Mouse (Mus musculus) lung, postnatal 0 days (tissue): ENCODE measurements around the gene Fbxo9. TPM values are rescaled to one million over a fixed set of nuclear protein-coding genes. Genes with fewer than 3 reads are reported as not detected.

Experiments
- ATAC-seq: fragments of 200-750 bp; cut with Nextera tagmentation; 2 replicates; pipeline ENCODE4 v1.8.0; 2017; ENCODE audit warnings: moderate library complexity
- DNase-seq: peaks from one replicate; pipeline ENCODE4 v3.0.0-alpha.2; 2016; ENCODE audit warnings: low spot score
- H3K27ac ChIP-seq: fragments of 300-500 bp; sonication (generic); 2 replicates; pipeline ENCODE4 v1.5.1; 2014; ENCODE audit warnings: antibody characterized with exemption, mild to moderate bottlenecking, low read length, mixed read lengths
- H3K27me3 ChIP-seq: fragments of 300-500 bp; sonication (generic); replicated peaks from 2 replicates; pipeline ENCODE4 v1.6.1; 2014; ENCODE audit warnings: low read length, mixed read lengths; ENCODE audit not compliant: insufficient read depth
- H3K36me3 ChIP-seq: fragments of 300-500 bp; sonication (generic); 2 replicates; pipeline ENCODE4 v1.6.1; 2014; ENCODE audit warnings: low read length, mixed read lengths; ENCODE audit not compliant: insufficient read depth
- H3K4me1 ChIP-seq: fragments of 300-500 bp; sonication (generic); 2 replicates; pipeline ENCODE4 v1.6.1; 2014; ENCODE audit warnings: antibody characterized with exemption, low read depth, low read length, mixed read lengths; ENCODE audit not compliant: insufficient read depth
- H3K4me2 ChIP-seq: fragments of 300-500 bp; sonication (generic); replicated peaks from 2 replicates; pipeline ENCODE4 v1.6.1; 2014; ENCODE audit warnings: low read depth, mild to moderate bottlenecking, low read length, moderate library complexity, mixed read lengths
- H3K4me3 ChIP-seq: fragments of 300-500 bp; sonication (generic); 2 replicates; pipeline ENCODE4 v1.5.1; 2014; ENCODE audit warnings: low read depth, low read length
- H3K9ac ChIP-seq: fragments of 300-500 bp; sonication (generic); replicated peaks from 2 replicates; pipeline ENCODE4 v1.6.1; 2014; ENCODE audit warnings: low read depth, mild to moderate bottlenecking
- H3K9me3 ChIP-seq: fragments of 300-500 bp; sonication (generic); 2 replicates; pipeline ENCODE4 v1.6.1; 2016; ENCODE audit warnings: low read length, mixed read lengths
- CTCF ChIP-seq: IDR thresholded peaks from 2 replicates; pipeline ENCODE4 v1.5.1; 2016; ENCODE audit warnings: antibody characterized with exemption, mild to moderate bottlenecking
- EP300 ChIP-seq: IDR thresholded peaks from 2 replicates; pipeline ENCODE4 v1.6.1; 2016; ENCODE audit warnings: antibody characterized with exemption, mild to moderate bottlenecking, control low read depth
- WGBS: fragments of 180-500 bp; shearing (Covaris S2); extraction: QIAGEN DNeasy Blood & Tissue Kit; methylation state at CpG from one replicate; pipeline ENCODE4 v1.1.7; 2014; 5-methylcytosine and 5-hydroxymethylcytosine counted together
- polyA plus RNA-seq: library from polyadenylated mRNA; unstranded; fragments of >200 nt; fragmentation: Nextera tagmentation; extraction: Ambion mirVana; gene quantifications from 2 replicates; pipeline ENCODE4 v1.2.1, GENCODE M21; 2015

Gene Fbxo9
- polyA plus RNA-seq, 1 experiment from 2014 or later = 59.9 TPM

- WGBS = 83% methylated on average over 7 of the region's 7 CpGs
- no peaks in the 10 kb centered on the region for H3K27me3 ChIP-seq
- ATAC-seq (no peak), DNase-seq (no peak)
- H3K9me3 ChIP-seq = no peaks in the 10 kb centered on the region
- H3K9ac ChIP-seq = no peak overlapping the region
- no peak overlapping the region for H3K4me3 ChIP-seq
- TF ChIP-seq EP300 (no peak), CTCF (no peak)
- H3K36me3 ChIP-seq = no peaks in the 10 kb centered on the region
- H3K27ac ChIP-seq = 0 out of 2 replicates have a peak overlapping the region, but pooled peaks have one; percentile 87
- H3K4me2 ChIP-seq = no peak overlapping the region
- peaks cover 4% of the 10 kb centered on the region; the same call in 1 of the 2 replicates for H3K4me1 ChIP-seq
These were observed 14.3 kb upstream of the Fbxo9 start for GRCm38 (mm10) chr9:78122939-78123712.

GRCm38 (mm10) chr9:78121985-78122384, 13.1 kb upstream of the Fbxo9 start:
- no peak overlapping the region for H3K4me3 ChIP-seq
- no peaks in the 10 kb centered on the region for H3K9me3 ChIP-seq
- no peak for DNase-seq
- peaks cover 4% of the 10 kb centered on the region; the same call in 1 of the 2 replicates for H3K4me1 ChIP-seq
- H3K9ac ChIP-seq = 0 out of 2 replicates have a peak overlapping the region, but pooled peaks have one; percentile 3
- no peaks in the 10 kb centered on the region for H3K27me3 ChIP-seq
- no peaks in the 10 kb centered on the region for H3K36me3 ChIP-seq
- H3K4me2 ChIP-seq = no peak overlapping the region
- peak; percentile 32 for ATAC-seq
- TF ChIP-seq CTCF (no peak), EP300 (no peak)
- H3K27ac ChIP-seq = peak overlapping the region; percentile 87
- 60% methylated on average over 6 of the region's 6 CpGs for WGBS

- peak; percentile 86 for ATAC-seq
- TF ChIP-seq EP300 (peak; percentile 98), CTCF (no peak)
- Histone ChIP-seq H3K4me2 (0 out of 2 replicates have a peak overlapping the region, but pooled peaks have one; percentile 9), H3K4me1 (peaks cover 4% of the 10 kb centered on the region; the same call in 1 of the 2 replicates), H3K9me3 (no peaks in the 10 kb centered on the region), H3K27ac (peak overlapping the region; percentile 87), H3K27me3 (no peaks in the 10 kb centered on the region), H3K4me3 (no peak overlapping the region), H3K9ac (0 out of 2 replicates have a peak overlapping the region, but pooled peaks have one; percentile 3), H3K36me3 (no peaks in the 10 kb centered on the region)
- WGBS = 49% methylated on average over 8 of the region's 8 CpGs
- peak; percentile 96 for DNase-seq
These were observed 12.5 kb upstream of the Fbxo9 start for GRCm38 (mm10) chr9:78121358-78121757.

- no peak overlapping the region for H3K9ac ChIP-seq
- H3K27ac ChIP-seq = peak overlapping the region; percentile 1; the same call in 1 of the 2 replicates
- H3K4me1 ChIP-seq = peaks cover 11% of the 10 kb centered on the region; the same call in 1 of the 2 replicates
- no peak overlapping the region for H3K4me2 ChIP-seq
- ATAC-seq (peak; percentile 48), DNase-seq (peak; percentile 81)
- H3K9me3 ChIP-seq = no peaks in the 10 kb centered on the region
- H3K36me3 ChIP-seq = no peaks in the 10 kb centered on the region
- WGBS = 46% methylated on average over 2 of the region's 2 CpGs
- TF ChIP-seq CTCF (no peak), EP300 (peak; percentile 80)
- no peak overlapping the region for H3K4me3 ChIP-seq
- no peaks in the 10 kb centered on the region for H3K27me3 ChIP-seq
These were observed 8.8 kb upstream of the Fbxo9 start for GRCm38 (mm10) chr9:78117690-78118089.

- Histone ChIP-seq H3K27ac (no peak overlapping the region), H3K36me3 (no peaks in the 10 kb centered on the region), H3K9ac (no peak overlapping the region), H3K9me3 (no peaks in the 10 kb centered on the region), H3K4me3 (no peak overlapping the region), H3K4me1 (peaks cover 7% of the 10 kb centered on the region; the same call in 1 of the 2 replicates), H3K4me2 (no peak overlapping the region), H3K27me3 (no peaks in the 10 kb centered on the region)
- TF ChIP-seq EP300 = no peak
- no peak for TF ChIP-seq CTCF
- WGBS = 71% methylated on average over 9 of the region's 9 CpGs
- DNase-seq = no peak
- no peak for ATAC-seq
These were observed 6.9 kb upstream of the Fbxo9 start for GRCm38 (mm10) chr9:78115746-78116145.

GRCm38 (mm10) chr9:78113538-78113885, 4.6 kb upstream of the Fbxo9 start:
- Histone ChIP-seq H3K27ac (peak overlapping the region; percentile 92), H3K4me2 (peak overlapping the region; percentile 72), H3K9ac (peak overlapping the region; percentile 81), H3K4me1 (peaks cover 7% of the 10 kb centered on the region; the same call in 1 of the 2 replicates), H3K36me3 (no peaks in the 10 kb centered on the region), H3K4me3 (peak overlapping the region; percentile 84), H3K27me3 (no peaks in the 10 kb centered on the region), H3K9me3 (no peaks in the 10 kb centered on the region)
- under 1% methylated on average over 13 of the region's 14 CpGs for WGBS
- TF ChIP-seq CTCF (no peak), EP300 (no peak)
- DNase-seq (no peak), ATAC-seq (no peak)
